Mouse (Mus musculus) cerebellum, adult 2 months (tissue): ENCODE data around the gene Tnfaip2. TPM values are rescaled to one million over a fixed set of nuclear protein-coding genes. Genes with fewer than 3 reads are reported as not detected.

ENCODE experiments used
- DNase-seq, 2 experiments: peaks; one replicate each; pipeline ENCODE4 v3.0.0; 2021
- H3K27ac ChIP-seq: fragments of 200-500 bp; 2 replicates; pipeline ENCODE4 v1.5.1; 2012; ENCODE audit warnings: low read length, control low read depth, inconsistent platforms; ENCODE audit not compliant: insufficient read depth
- H3K27me3 ChIP-seq: fragments of 200-500 bp; 2 replicates; pipeline ENCODE4 v1.6.1; 2012; ENCODE audit warnings: inconsistent platforms, mild to moderate bottlenecking, low read length, moderate library complexity; ENCODE audit not compliant: control insufficient read depth, insufficient read depth
- H3K4me1 ChIP-seq: fragments of 200-500 bp; 2 replicates; pipeline ENCODE4 v1.6.1; 2011; ENCODE audit warnings: low read length; ENCODE audit not compliant: control insufficient read depth, insufficient read depth
- H3K4me3 ChIP-seq: fragments of 200-500 bp; replicated peaks from 2 replicates; pipeline ENCODE3; 2011; ENCODE audit warnings: mild to moderate bottlenecking, low read depth, low read length, control low read depth; ENCODE audit not compliant: insufficient read depth
- CTCF ChIP-seq: fragments of 200-500 bp; IDR thresholded peaks from 2 replicates; pipeline ENCODE4 v1.5.1; 2011; ENCODE audit warnings: low read depth, mild to moderate bottlenecking, control low read depth, low read length, moderate library complexity, borderline replicate concordance; ENCODE audit not compliant: insufficient read depth
- POLR2A ChIP-seq: fragments of 200-500 bp; IDR thresholded peaks from 2 replicates; pipeline ENCODE4 v1.6.1; 2011; ENCODE audit warnings: low read length, control low read depth, borderline replicate concordance; ENCODE audit not compliant: insufficient read depth
- WGBS: fragments of 180-500 bp; shearing (Covaris S2); methylation state at CpG from one replicate; pipeline ENCODE4 v1.1.7; 2018; 5-methylcytosine and 5-hydroxymethylcytosine counted together
- polyA plus RNA-seq: library from polyadenylated mRNA; depleted of rRNA; stranded (reverse); fragments of >200 nt; gene quantifications from 2 replicates; pipeline ENCODE4 v1.2.3, GENCODE M21; 2012

The Tnfaip2 gene
- polyA plus RNA-seq, 1 experiment = 0.87 TPM

- no peak for TF ChIP-seq CTCF
- no peak for TF ChIP-seq POLR2A
- no peak overlapping the region for H3K27ac ChIP-seq
- H3K4me1 ChIP-seq = no peaks in the 10 kb centered on the region
- 46% methylated on average over 8 of the region's 8 CpGs for WGBS
- H3K4me3 ChIP-seq = no peak overlapping the region
- no peaks in the 10 kb centered on the region for H3K27me3 ChIP-seq
- no peak for DNase-seq
Observed at GRCm38 (mm10) chr12:111436640-111437039, 5.6 kb upstream of the Tnfaip2 start.

DNA sequence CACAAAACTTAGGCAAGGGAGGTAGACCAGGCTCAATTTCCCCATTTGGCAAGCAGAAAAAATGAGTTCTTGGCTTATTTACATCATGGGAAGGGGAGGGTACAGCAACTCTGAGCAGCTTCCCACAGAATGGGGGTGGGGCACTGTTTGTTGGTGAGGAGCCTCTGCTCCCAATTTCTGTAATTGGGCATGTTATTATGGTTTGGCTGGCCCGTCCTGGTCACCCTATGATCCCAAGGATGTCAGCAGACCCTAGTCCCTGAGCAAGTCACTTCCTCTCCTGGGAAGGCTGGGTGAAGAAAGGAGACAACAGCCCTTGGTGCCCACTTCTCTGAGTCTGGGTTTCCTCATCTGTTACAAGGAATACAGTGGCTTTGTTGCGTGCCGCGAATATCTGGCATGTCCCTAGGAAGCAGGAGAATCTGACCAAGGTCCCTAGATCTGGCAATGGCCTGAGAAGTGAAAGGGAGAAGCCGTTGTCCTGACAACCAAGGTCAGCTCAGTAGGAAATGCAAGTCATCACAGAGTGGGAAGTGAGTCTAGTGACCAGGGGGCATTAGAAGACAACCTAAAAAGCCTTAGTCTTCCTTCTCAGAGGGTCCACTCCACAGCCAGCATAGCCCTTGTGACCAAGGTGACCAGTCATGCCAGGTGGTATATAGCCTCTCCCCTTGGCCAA is 4.9 kb upstream of the Tnfaip2 start:
- Histone ChIP-seq H3K4me1 (no peaks in the 10 kb centered on the region), H3K4me3 (no peak overlapping the region), H3K27ac (no peak overlapping the region), H3K27me3 (no peaks in the 10 kb centered on the region)
- 73% methylated on average over 5 of the region's 5 CpGs for whole genome bisulfite sequencing
- no peak for DNase-seq
- TF ChIP-seq POLR2A (no peak), CTCF (no peak)

DNA sequence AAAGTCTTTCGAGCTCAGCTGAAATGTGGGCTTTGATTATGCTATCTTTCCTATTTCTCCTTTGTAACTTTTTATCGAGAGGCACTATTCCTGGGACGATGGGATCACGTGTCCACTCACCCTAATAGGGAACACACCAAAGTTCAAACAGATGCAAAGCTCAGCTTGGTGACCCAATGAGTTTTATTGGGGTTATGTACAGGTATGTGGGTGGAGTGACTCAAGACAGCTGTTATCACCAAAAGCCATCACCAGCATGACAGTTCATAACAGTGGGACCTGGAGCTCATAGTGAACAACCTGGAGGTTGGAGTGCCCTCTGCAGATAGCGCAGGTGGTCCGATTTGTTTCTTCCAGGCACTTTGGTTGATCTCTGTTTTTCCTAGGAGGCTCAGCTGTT is 3.4 kb upstream of the Tnfaip2 start:
- H3K4me3 ChIP-seq = no peak overlapping the region
- TF ChIP-seq POLR2A (no peak), CTCF (no peak)
- 86% methylated on average over 6 of the region's 6 CpGs for WGBS
- H3K27ac ChIP-seq = no peak overlapping the region
- H3K27me3 ChIP-seq = no peaks in the 10 kb centered on the region
- DNase-seq = no peak
- no peaks in the 10 kb centered on the region for H3K4me1 ChIP-seq

DNA sequence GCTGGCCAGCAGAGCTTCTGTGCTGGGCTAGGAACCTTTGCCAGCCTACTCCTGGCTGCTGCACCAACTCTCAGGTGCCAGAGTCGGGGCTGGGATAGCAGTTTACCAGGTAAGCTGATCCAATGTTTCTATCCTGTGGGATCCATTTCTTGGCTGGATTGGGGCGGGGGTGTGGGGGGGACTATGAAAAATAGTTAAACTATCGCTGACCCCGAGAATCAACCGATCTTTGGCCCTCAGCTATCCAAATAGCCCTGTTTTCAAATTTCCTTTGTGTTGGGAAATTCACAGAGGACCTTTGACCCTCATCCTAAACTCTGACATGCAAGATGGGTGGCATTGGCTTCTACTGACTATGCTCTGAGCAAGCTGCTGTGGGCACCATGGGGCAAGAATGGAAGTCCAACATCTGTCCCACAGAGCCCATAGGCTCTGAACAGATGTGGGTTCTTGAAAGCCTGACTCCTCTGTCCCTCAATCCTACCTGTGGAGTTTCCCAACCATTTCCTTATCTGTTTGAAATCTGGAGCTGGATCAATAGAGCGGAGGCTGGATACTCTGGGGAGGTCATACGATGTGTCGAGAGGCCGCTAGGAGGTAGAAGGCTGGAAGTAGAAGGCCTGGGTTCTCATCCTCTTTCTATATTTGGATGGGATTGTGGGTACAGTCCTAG is 1.4 kb upstream of the Tnfaip2 start:
- peaks cover 2% of the 10 kb centered on the region; the same call in 1 of the 2 replicates for H3K27me3 ChIP-seq
- no peak for TF ChIP-seq CTCF
- no peak for TF ChIP-seq POLR2A
- no peak overlapping the region for H3K27ac ChIP-seq
- no peak overlapping the region for H3K4me3 ChIP-seq
- 91% methylated on average over 9 of the region's 9 CpGs for WGBS
- DNase-seq = no peak
- no peaks in the 10 kb centered on the region for H3K4me1 ChIP-seq

GRCm38 (mm10) chr12:111441523-111441922 is 746 bp upstream of the Tnfaip2 start:
- Histone ChIP-seq H3K27me3 (peaks cover 2% of the 10 kb centered on the region; the same call in 1 of the 2 replicates), H3K4me1 (no peaks in the 10 kb centered on the region), H3K4me3 (no peak overlapping the region), H3K27ac (no peak overlapping the region)
- no peak for TF ChIP-seq CTCF
- no peak for TF ChIP-seq POLR2A
- no peak for DNase-seq
- 61% methylated on average over 3 of the region's 3 CpGs for WGBS

- WGBS = 41% methylated on average over 15 of the region's 15 CpGs
- Histone ChIP-seq H3K27ac (no peak overlapping the region), H3K27me3 (peaks cover 2% of the 10 kb centered on the region; the same call in 1 of the 2 replicates), H3K4me1 (0 out of 2 replicates have a peak, but pooled peaks cover 2% of the 10 kb centered on the region), H3K4me3 (no peak overlapping the region)
- TF ChIP-seq POLR2A (no peak), CTCF (no peak)
- no peak for DNase-seq
Observed at GRCm38 (mm10) chr12:111443011-111443870, 972 bp downstream of the Tnfaip2 start.

DNA sequence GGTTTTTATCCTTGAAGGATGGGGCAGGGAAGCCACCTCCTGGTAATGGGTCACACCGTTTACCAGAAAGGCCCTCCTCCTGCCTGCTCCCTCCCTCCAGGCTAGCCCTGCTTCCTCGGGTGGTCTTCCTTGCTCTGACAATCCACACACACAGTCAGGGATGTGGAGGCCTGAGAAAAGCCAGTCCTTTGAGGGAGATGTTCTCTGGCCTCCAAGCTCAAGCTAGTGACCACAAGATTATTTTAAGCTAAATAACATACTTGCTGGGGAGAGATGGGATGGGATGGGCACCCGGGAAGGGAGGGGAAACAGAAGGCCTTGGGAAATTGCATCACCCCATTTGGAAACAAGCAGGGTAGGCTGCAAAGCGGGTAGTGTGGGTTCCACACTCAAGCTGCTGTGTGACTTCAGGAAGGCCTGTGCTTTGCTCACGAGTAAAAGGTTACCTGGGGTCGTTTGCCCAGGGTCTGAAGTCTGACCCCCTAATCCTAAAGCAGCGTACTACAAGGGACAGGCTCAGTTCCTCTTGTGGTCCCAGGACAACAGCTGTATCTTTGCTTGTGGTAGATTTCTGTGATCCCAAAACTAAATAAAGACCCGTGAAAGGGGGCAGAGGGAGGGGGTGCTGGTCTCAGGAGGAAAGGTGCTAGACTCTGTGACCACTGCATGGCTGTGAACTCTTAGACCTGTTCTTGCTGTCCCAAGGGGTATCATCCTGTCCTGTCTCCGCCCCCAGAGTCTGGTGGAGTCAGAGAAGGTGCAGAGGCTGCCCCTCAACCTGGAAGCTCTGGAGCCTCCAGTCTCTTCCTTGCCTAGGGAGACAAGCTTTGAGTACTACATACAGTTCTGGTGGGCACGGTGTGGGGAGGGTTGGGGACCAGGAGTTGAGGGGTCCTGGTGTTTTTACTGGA is 1.9 kb downstream of the Tnfaip2 start:
- Histone ChIP-seq H3K27me3 (peaks cover 2% of the 10 kb centered on the region; the same call in 1 of the 2 replicates), H3K27ac (no peak overlapping the region), H3K4me1 (0 out of 2 replicates have a peak, but pooled peaks cover 5% of the 10 kb centered on the region), H3K4me3 (no peak overlapping the region)
- 59% methylated on average over 10 of the region's 10 CpGs for WGBS
- TF ChIP-seq CTCF (no peak), POLR2A (no peak)
- DNase-seq = no peak
